Mouse (Mus musculus) lung, postnatal 0 days (tissue): ENCODE measurements around the gene Zan. TPM values are rescaled to one million over a fixed set of nuclear protein-coding genes. Genes with fewer than 3 reads are reported as not detected.

Experiments used
- ATAC-seq: fragments of 200-750 bp; cut with Nextera tagmentation; 2 replicates; pipeline ENCODE4 v1.8.0; 2017; ENCODE audit warnings: moderate library complexity
- DNase-seq: peaks from one replicate; pipeline ENCODE4 v3.0.0-alpha.2; 2016; ENCODE audit warnings: low spot score
- H3K27ac ChIP-seq: fragments of 300-500 bp; sonication (generic); 2 replicates; pipeline ENCODE4 v1.5.1; 2014; ENCODE audit warnings: antibody characterized with exemption, mild to moderate bottlenecking, low read length, mixed read lengths
- H3K27me3 ChIP-seq: fragments of 300-500 bp; sonication (generic); replicated peaks from 2 replicates; pipeline ENCODE4 v1.6.1; 2014; ENCODE audit warnings: low read length, mixed read lengths; ENCODE audit not compliant: insufficient read depth
- H3K36me3 ChIP-seq: fragments of 300-500 bp; sonication (generic); 2 replicates; pipeline ENCODE4 v1.6.1; 2014; ENCODE audit warnings: low read length, mixed read lengths; ENCODE audit not compliant: insufficient read depth
- H3K4me1 ChIP-seq: fragments of 300-500 bp; sonication (generic); 2 replicates; pipeline ENCODE4 v1.6.1; 2014; ENCODE audit warnings: antibody characterized with exemption, low read depth, low read length, mixed read lengths; ENCODE audit not compliant: insufficient read depth
- H3K4me2 ChIP-seq: fragments of 300-500 bp; sonication (generic); replicated peaks from 2 replicates; pipeline ENCODE4 v1.6.1; 2014; ENCODE audit warnings: low read depth, mild to moderate bottlenecking, low read length, moderate library complexity, mixed read lengths
- H3K4me3 ChIP-seq: fragments of 300-500 bp; sonication (generic); 2 replicates; pipeline ENCODE4 v1.5.1; 2014; ENCODE audit warnings: low read depth, low read length
- H3K9ac ChIP-seq: fragments of 300-500 bp; sonication (generic); replicated peaks from 2 replicates; pipeline ENCODE4 v1.6.1; 2014; ENCODE audit warnings: low read depth, mild to moderate bottlenecking
- H3K9me3 ChIP-seq: fragments of 300-500 bp; sonication (generic); 2 replicates; pipeline ENCODE4 v1.6.1; 2016; ENCODE audit warnings: low read length, mixed read lengths
- CTCF ChIP-seq: IDR thresholded peaks from 2 replicates; pipeline ENCODE4 v1.5.1; 2016; ENCODE audit warnings: antibody characterized with exemption, mild to moderate bottlenecking
- EP300 ChIP-seq: IDR thresholded peaks from 2 replicates; pipeline ENCODE4 v1.6.1; 2016; ENCODE audit warnings: antibody characterized with exemption, mild to moderate bottlenecking, control low read depth
- WGBS: fragments of 180-500 bp; shearing (Covaris S2); extraction: QIAGEN DNeasy Blood & Tissue Kit; methylation state at CpG from one replicate; pipeline ENCODE4 v1.1.7; 2014; 5-methylcytosine and 5-hydroxymethylcytosine counted together
- polyA plus RNA-seq: library from polyadenylated mRNA; unstranded; fragments of >200 nt; fragmentation: Nextera tagmentation; extraction: Ambion mirVana; gene quantifications from 2 replicates; pipeline ENCODE4 v1.2.1, GENCODE M21; 2015

Gene Zan
- polyA plus RNA-seq, 1 experiment from 2014 or later: 0.11 TPM

- no peak overlapping the region for H3K4me3 ChIP-seq
- no peaks in the 10 kb centered on the region for H3K27me3 ChIP-seq
- H3K4me2 ChIP-seq: 0 out of 2 replicates have a peak overlapping the region, but pooled peaks have one; percentile 3
- TF ChIP-seq EP300 (no peak), CTCF (no peak)
- no peaks in the 10 kb centered on the region for H3K9me3 ChIP-seq
- no peaks in the 10 kb centered on the region for H3K36me3 ChIP-seq
- peaks cover 9% of the 10 kb centered on the region for H3K4me1 ChIP-seq
- H3K27ac ChIP-seq: peak overlapping the region; percentile 66
- 47% methylated on average over 1 of the region's 1 CpGs for WGBS
- no peak for DNase-seq
- ATAC-seq: no peak
- no peak overlapping the region for H3K9ac ChIP-seq
These were observed 130.5 kb downstream of the Zan start for GRCm38 (mm10) chr5:137346388-137346787.

GRCm38 (mm10) chr5:137345821-137346220 lies 131.0 kb downstream of the Zan start:
- H3K27ac ChIP-seq: no peak overlapping the region
- peaks cover 7% of the 10 kb centered on the region for H3K4me1 ChIP-seq
- no peaks in the 10 kb centered on the region for H3K27me3 ChIP-seq
- H3K9me3 ChIP-seq: no peaks in the 10 kb centered on the region
- no peaks in the 10 kb centered on the region for H3K36me3 ChIP-seq
- DNase-seq (peak; percentile 82), ATAC-seq (no peak)
- no peak overlapping the region for H3K4me3 ChIP-seq
- H3K4me2 ChIP-seq: 0 out of 2 replicates have a peak overlapping the region, but pooled peaks have one; percentile 3
- no peak overlapping the region for H3K9ac ChIP-seq
- WGBS: 15% methylated on average over 9 of the region's 9 CpGs
- TF ChIP-seq CTCF: no peak
- no peak for TF ChIP-seq EP300

GRCm38 (mm10) chr5:137343869-137344268 lies 133.0 kb downstream of the Zan start:
- Histone ChIP-seq H3K4me3 (no peak overlapping the region), H3K27me3 (no peaks in the 10 kb centered on the region), H3K9me3 (no peaks in the 10 kb centered on the region), H3K4me1 (peaks cover 7% of the 10 kb centered on the region), H3K4me2 (no peak overlapping the region), H3K9ac (no peak overlapping the region), H3K36me3 (no peaks in the 10 kb centered on the region), H3K27ac (no peak overlapping the region)
- TF ChIP-seq EP300 (no peak), CTCF (peak; percentile 41)
- ATAC-seq (no peak), DNase-seq (no peak)

GRCm38 (mm10) chr5:137343412-137343811 lies 133.5 kb downstream of the Zan start:
- Histone ChIP-seq H3K9me3 (no peaks in the 10 kb centered on the region), H3K27me3 (no peaks in the 10 kb centered on the region), H3K36me3 (no peaks in the 10 kb centered on the region), H3K9ac (no peak overlapping the region), H3K4me2 (no peak overlapping the region), H3K27ac (no peak overlapping the region), H3K4me1 (peaks cover 3% of the 10 kb centered on the region), H3K4me3 (no peak overlapping the region)
- WGBS: 84% methylated on average over 5 of the region's 5 CpGs
- ATAC-seq: no peak
- TF ChIP-seq CTCF: no peak
- TF ChIP-seq EP300: no peak
- no peak for DNase-seq

GRCm38 (mm10) chr5:137342407-137343012 lies 134.4 kb downstream of the Zan start:
- H3K4me3 ChIP-seq: no peak overlapping the region
- H3K4me1 ChIP-seq: no peaks in the 10 kb centered on the region; the same call in none of the 2 replicates
- H3K27ac ChIP-seq: no peak overlapping the region
- no peaks in the 10 kb centered on the region for H3K9me3 ChIP-seq
- DNase-seq (peak; percentile 47), ATAC-seq (no peak)
- WGBS: 17% methylated on average over 7 of the region's 7 CpGs
- no peak overlapping the region for H3K4me2 ChIP-seq
- H3K9ac ChIP-seq: no peak overlapping the region
- H3K36me3 ChIP-seq: no peaks in the 10 kb centered on the region
- TF ChIP-seq EP300 (no peak), CTCF (no peak)
- H3K27me3 ChIP-seq: no peaks in the 10 kb centered on the region

GRCm38 (mm10) chr5:137340222-137340621 lies 136.6 kb downstream of the Zan start:
- Histone ChIP-seq H3K4me3 (no peak overlapping the region), H3K27ac (peak overlapping the region; percentile 91), H3K9me3 (no peaks in the 10 kb centered on the region), H3K4me2 (no peak overlapping the region), H3K9ac (no peak overlapping the region), H3K4me1 (no peaks in the 10 kb centered on the region; the same call in 1 of the 2 replicates), H3K36me3 (no peaks in the 10 kb centered on the region), H3K27me3 (no peaks in the 10 kb centered on the region)
- WGBS: 59% methylated on average over 6 of the region's 6 CpGs
- DNase-seq: no peak
- ATAC-seq: no peak
- no peak for TF ChIP-seq EP300
- no peak for TF ChIP-seq CTCF
